Mouse (Mus musculus) kidney, adult 8-10 months (tissue): ENCODE data around the gene Samd4b.
A peak's percentile ranks its signal among the peaks of the same experiment; 100 is the strongest.

Experiments used
- DNase-seq, 2 experiments: peaks; one replicate each; pipeline ENCODE4 v3.0.0; 2022

Samd4b gene

DNA sequence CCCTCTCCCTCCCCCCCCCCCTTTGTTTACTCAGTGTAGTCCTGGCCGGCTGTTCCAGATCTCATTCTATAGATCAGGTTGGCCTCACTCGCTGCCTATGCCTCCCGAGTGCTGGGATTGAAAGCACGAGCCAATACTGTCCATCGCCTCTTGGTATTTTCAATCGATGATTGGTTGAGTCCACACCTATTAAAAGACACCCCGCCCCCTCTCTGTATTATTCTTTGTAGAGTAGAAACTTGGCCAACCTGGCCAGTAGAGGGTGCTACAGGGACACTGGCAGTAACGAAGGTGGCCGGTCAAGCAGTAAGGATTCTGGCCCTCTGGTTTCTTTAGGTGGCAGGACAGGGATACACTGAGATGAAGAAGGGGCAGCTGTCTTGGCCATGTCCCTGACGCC lies 107.5 kb downstream of the Samd4b start:
- peak; percentile 82 to 86 for DNase-seq

- DNase-seq, result peak; percentile 25 to 30
These were observed 109.9 kb downstream of the Samd4b start for GRCm38 (mm10) chr7:28488030-28488491.

DNA sequence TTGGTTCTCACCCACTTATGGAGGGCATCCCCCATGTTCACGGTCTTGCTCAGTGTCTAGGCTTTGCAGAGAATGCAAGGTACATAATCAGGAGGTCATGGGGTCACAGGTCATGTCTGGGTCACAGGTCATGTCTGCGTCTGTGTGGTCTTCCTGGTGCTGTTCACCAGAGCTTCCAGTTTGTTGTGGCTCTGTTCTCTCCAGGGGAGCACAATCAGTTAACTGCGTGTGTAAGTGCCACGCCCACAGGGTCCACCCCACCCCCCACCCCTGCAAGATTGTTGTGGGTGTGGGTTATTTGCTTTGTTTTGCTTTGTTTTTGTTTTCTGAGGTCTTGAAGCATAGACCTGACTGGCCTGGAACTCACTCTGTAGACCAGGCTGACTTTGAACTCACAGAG lies 113.8 kb downstream of the Samd4b start:
- no peak for DNase-seq

- no peak for DNase-seq
These were observed 115.1 kb downstream of the Samd4b start for GRCm38 (mm10) chr7:28482854-28483253.

DNA sequence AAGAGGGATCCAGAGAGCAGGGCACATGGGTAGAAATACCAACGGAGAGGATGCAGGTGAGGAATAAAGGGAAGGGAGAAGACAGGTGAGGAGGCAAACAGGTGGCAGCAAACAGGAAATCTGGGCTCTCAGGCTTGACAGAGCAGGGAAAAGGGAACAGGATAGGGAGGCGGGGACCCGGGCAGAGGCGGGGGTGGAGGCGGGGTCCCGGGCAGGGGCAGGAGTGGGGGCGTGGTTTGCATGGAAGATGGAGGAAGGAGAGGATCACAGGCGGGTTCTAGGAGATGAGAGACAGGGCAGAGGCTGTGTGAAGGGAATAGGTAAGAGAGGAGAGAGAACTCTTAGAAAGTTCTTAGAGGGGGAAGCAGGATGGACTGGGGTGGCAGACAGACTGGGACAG lies 119.1 kb downstream of the Samd4b start:
- no peak for DNase-seq

- no peak for DNase-seq
These were observed 120.6 kb downstream of the Samd4b start for GRCm38 (mm10) chr7:28477363-28477762.

DNA sequence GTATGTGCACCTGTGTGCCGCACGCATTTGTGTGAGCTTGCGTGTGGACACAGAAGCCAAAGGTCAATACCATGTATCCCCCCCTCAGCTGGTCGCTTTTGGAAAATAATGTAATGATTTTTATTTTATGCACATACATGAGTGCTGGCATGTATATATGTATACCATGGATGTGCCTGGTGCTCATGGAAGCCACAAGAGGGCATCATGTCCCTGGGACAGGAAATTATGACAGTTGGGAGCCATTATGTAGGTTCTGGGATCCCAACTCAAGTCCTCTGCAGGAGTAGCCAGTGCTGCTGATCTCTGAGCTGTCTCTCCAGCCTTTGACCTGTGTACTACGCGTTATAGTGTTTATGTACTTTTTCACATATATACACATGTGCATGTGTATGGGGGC lies 121.8 kb downstream of the Samd4b start:
- no peak for DNase-seq

DNA sequence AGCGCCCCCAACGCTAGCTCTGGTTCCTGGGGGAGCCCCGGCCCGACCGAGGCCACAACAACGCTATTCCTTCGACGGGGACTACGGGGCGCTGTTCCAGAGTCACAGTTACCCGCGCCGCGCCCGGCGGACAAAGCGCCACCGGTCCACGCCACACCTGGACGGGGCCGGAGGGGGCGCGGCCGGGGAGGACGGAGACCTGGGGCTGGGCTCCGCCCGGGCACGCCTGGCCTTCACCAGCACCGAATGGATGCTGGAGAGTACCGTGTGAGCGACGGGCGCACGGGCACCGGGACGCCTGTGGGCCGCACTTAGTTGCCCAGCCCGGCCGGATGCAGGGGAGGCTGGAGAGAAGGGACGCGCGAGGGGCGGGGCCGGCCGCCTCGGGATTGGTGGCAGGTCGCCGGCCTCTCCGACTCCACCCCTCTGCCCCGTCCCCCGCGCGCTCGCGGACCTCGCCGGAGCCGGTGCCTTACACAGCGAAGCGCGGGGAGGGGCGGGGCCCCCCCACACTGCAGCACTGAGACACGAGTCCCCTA lies 130.7 kb downstream of the Samd4b start:
- peak; percentile 49 to 53 for DNase-seq

GRCm38 (mm10) chr7:28466721-28467212 lies 131.2 kb downstream of the Samd4b start:
- no peak for DNase-seq

- peak; percentile 65 to 74 for DNase-seq
These were observed 133.3 kb downstream of the Samd4b start for GRCm38 (mm10) chr7:28464416-28465212.

DNA sequence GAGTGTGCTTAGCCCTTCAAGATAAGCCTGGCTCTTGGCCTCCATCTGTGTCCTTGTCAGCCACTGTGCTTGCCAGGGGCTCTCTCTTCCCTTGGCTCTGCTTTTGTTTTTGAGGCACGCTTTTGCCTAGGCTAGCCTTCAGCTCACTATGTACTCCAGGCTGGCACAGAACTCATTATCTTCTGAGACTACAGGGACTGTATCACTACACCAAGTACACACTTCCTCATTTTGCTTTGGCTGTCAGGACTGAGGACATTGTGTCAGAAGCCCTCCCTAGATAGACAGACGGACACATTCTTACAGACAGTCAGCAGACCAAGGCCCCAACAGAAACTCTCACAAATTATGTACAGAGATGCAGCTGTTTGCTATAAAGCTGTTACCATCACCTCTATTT lies 135.2 kb downstream of the Samd4b start:
- DNase-seq, result no peak

- no peak for DNase-seq
These were observed 137.6 kb downstream of the Samd4b start for GRCm38 (mm10) chr7:28460361-28460760.

- DNase-seq, result no peak
These were observed 145.5 kb downstream of the Samd4b start for GRCm38 (mm10) chr7:28452361-28453005.

DNA sequence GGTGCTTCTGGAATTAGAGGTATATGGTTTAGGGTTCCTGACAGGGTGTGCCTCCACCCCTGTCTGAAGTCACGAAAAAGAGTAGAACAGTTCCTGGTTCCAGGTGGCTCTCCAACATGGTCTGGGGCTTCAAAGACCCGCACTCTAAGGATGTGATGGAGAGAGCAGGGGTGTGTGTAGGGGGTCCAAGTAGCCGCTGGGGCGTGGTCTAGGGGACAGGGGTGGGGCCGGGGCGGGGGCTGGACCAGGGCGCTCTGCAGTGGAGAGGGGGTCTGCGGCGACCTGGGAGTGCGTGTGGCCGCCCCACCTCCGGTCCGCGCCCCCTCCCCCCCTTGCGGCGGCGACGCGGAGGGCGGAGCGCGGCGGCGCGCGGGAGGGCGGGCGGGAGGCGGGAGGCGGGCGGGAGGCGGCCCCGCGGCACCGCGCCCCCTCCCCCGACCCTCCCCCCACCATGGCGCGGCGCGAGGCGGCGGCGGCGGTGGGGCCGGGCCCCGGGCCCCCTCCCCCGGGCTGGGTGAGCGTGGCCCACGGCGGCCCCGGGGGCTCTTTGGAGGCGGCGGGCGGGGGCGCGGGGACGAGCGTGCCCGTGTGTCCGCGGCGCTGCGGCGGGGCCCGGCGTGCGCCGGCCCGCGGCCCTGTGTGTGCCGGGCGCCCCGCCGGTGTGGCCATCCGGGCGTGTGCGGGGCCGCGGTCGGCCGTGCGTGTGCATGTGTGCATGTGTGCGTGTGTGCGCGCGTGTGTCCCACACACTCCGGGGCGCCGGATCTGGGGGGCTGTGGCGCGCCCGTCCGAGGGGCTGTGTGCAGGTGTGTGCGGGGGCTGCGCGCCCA lies 146.2 kb downstream of the Samd4b start, which contains the start of gene Lrfn1:
Lrfn1 (plus strand) TSS at position 450 of the 830 bp plus-strand sequence.
- no peak for DNase-seq

DNA sequence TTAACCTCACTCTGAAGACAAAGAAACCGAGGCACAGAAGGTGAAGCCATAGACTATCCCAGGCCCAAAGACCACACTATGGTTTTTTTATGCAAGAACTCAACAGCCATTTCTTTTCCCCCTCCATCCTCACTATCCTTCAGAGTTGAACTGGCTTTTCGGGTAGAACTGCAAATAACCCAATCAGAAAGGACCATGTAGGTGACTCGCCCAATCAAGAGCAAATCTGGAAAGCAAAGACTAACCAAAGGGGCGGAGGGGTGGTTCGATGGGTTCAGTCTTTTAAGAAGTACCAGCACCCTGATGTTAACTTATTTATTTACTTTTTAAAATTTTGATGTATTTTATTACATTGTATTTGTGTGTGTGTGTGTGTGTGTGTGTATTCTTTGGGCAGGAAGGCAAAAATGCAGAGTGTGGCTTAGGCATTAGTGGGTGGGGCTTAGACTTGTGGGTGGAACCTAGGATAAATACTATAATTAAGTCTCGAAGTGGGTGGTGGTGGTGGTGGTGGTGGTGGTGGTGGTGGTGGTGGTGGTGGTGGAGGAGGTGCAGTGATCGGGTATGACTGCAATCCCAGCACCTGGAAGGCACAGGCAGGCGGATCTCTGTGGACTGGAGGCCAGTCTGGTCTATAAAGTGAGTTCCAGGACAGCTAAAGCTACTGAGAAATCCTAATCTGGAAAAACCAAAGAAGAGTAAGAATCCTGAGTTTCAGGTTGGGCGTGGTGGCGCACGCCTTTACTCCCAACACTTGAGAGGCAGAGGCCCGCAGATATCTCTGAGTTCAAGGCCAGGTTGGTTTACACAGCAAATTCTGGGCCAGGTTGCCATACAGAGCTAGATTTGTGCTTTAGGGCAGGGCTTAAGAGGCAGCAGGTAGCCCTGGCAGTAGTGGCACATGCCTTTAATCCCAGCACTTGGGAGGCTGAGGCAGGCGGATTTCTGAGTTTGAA lies 149.8 kb downstream of the Samd4b start:
- DNase-seq, result no peak

DNA sequence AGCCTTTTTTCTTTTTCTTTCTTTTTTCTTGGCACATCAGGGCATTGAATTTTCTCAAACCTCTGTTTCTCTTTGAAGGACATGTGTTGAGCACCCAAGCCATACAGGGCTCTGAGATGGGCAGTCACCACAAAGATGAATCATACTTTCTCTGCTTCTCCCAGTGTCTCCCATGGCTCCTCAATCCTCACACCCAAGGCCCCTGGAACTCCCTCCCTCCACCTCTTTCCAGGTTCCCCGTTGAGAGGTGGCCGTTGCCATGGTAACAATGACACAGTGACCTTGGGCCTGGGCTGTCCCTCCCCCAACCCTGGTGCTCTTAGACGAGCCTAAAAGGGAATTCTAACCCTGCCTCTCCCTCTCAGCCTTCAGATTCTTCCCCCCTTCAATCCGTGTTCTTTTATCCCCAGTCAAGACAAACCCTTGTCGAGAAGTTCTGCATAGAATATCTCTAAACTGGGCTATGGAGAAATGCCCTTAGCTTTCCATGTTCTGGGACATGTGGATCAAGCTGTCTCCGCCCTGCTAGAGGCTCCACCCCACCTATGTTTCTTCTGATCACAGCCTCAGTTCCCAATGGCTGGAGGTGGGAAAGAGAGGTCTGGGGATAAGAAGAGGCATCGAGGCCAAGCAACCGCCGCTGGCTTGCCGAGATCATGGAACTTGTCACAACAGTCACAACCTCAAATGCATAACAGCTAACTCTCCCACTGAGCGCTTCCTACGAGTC lies 150.7 kb downstream of the Samd4b start:
- DNase-seq, result peak in 1 of 2 experiments; percentile 35

DNA sequence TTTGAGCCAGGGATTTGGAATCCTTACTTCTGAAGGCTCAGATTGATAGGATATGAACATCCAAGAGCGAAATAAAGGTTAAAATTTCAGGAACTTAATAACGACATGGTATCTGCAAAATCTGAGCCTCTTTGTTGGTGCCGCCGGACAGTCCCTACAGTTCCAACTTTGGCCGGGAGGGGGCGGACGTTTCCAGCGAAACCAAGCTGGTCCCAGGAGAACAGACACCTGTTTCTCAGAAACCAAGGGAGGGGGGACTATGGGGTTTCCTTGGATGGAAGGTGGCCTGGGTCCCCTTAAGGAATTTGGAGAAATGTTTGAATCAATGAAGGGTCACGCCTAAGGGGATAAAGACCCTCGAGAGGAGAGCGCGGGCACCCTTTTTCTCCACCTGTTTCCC lies 151.5 kb downstream of the Samd4b start:
- peak; percentile 43 to 83 for DNase-seq

DNA sequence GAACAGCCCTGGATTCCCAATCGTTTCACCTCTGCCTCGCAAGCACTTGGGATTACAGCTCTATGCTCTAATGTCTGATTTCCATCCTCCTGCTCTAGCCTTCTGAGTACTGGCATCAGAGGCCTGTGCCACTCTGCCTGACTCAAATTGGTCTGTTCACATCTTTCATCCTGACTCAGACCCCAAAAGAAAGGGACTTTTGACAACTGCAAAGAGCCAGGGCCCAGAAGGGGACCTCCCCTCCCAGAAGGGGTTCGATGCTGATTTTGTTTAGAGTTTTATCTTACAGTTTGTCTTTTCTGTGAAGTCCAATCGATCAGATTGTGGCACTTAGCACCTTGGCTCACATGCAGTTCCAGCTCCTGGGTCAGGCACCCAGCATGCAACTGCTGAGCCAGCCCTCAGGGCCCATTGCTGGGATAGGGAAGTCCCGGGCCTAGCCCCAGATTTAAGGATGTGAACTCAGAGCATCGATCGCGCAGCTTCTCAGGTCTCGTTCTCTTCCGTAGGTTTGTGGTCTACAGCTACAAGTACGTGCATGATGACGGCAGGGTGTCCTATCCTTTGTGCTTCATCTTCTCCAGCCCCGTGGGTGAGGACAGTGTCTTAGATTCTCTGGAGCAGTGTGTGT lies 153.5 kb downstream of the Samd4b start:
- no peak for DNase-seq

GRCm38 (mm10) chr7:28442688-28443087 lies 155.3 kb downstream of the Samd4b start:
- no peak for DNase-seq

DNA sequence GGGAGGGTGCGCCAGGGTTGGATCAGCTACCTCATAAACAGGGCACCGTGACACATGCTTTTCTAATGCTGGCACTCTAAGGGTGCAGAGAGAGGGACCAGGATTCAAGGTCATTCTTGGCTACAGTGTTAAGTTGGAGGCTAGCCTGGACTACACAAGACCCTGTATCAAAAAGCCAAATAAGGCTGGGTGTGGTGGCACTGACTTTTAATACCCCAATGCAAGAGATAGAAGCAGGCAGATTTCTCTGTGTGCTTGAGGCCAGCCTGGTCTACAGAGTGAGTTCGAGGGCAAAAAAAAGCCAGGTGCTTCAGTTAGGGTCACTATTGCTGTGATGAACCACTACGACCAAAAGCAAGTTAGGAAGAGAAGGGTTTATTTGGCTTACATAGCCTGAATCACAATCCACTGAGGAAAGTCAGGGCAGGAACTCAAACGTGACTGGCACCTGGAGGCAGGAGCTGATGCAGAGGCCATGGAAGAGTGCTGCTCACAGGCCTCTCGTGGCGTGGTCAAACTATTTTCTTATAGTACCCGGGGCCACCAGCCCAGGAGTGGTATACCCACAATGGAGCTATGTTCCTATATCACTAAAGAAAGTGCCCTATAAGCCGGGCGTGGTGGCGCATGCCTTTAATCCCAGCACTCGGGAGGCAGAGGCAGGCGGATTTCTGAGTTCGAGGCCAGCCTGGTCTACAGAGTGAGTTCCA lies 156.0 kb downstream of the Samd4b start:
- no peak for DNase-seq
